Mouse (Mus musculus) intestine, embryonic 14.5 days (tissue): ENCODE results near the gene Rasl11a. TPM values are rescaled to one million over a fixed set of nuclear protein-coding genes. Genes with fewer than 3 reads are reported as not detected.

Experiments
- ATAC-seq: fragments of 200-750 bp; cut with Nextera tagmentation; replicated peaks from 2 replicates; pipeline ENCODE4 v1.8.0; 2017; ENCODE audit warnings: low read depth, moderate number of reproducible peaks, moderate TSS enrichment, moderate library complexity; ENCODE audit not compliant: low FRiP score, low TSS enrichment
- DNase-seq: peaks from one replicate; pipeline ENCODE4 v3.0.0-alpha.2; 2018; ENCODE audit warnings: low spot score
- H3K27ac ChIP-seq: fragments of 300-500 bp; sonication (generic); 2 replicates; pipeline ENCODE4 v1.5.1; 2014; ENCODE audit warnings: low read depth, mild to moderate bottlenecking, control low read depth
- H3K27me3 ChIP-seq: fragments of 300-500 bp; sonication (generic); replicated peaks from 2 replicates; pipeline ENCODE4 v1.6.1; 2014; ENCODE audit warnings: low read length, control low read depth; ENCODE audit not compliant: control insufficient read depth, insufficient read depth
- H3K36me3 ChIP-seq: fragments of 300-500 bp; sonication (generic); 2 replicates; pipeline ENCODE4 v1.6.1; 2014; ENCODE audit warnings: low read length, control low read depth; ENCODE audit not compliant: control insufficient read depth, insufficient read depth
- H3K4me1 ChIP-seq: fragments of 300-500 bp; sonication (generic); replicated peaks from 2 replicates; pipeline ENCODE4 v1.6.1; 2014; ENCODE audit warnings: low read length, control low read depth, mixed read lengths; ENCODE audit not compliant: control insufficient read depth, insufficient read depth
- H3K4me2 ChIP-seq: fragments of 300-500 bp; sonication (generic); 2 replicates; pipeline ENCODE4 v1.6.1; 2014; ENCODE audit warnings: low read length
- H3K4me3 ChIP-seq: fragments of 300-500 bp; sonication (generic); 2 replicates; pipeline ENCODE4 v1.5.1; 2014; ENCODE audit warnings: low read depth, low read length, control low read depth, mixed read lengths
- H3K9ac ChIP-seq: fragments of 300-500 bp; sonication (generic); 2 replicates; pipeline ENCODE4 v1.6.1; 2014; ENCODE audit warnings: mild to moderate bottlenecking, low read length
- H3K9me3 ChIP-seq: fragments of 300-500 bp; sonication (generic); 2 replicates; pipeline ENCODE4 v1.6.1; 2016; ENCODE audit warnings: low read length, control low read depth; ENCODE audit not compliant: control insufficient read depth
- WGBS: fragments of 180-500 bp; shearing (Covaris S2); extraction: QIAGEN DNeasy Blood & Tissue Kit; methylation state at CpG from one replicate; pipeline ENCODE4 v1.1.7; 2014; 5-methylcytosine and 5-hydroxymethylcytosine counted together
- polyA plus RNA-seq: library from polyadenylated mRNA; unstranded; fragments of >200 nt; fragmentation: Nextera tagmentation; extraction: Ambion mirVana; gene quantifications from 2 replicates; pipeline ENCODE4 v1.2.1, GENCODE M21; 2014

The Rasl11a gene
- polyA plus RNA-seq, 1 experiment from 2014 or later: 28.1 TPM

DNA sequence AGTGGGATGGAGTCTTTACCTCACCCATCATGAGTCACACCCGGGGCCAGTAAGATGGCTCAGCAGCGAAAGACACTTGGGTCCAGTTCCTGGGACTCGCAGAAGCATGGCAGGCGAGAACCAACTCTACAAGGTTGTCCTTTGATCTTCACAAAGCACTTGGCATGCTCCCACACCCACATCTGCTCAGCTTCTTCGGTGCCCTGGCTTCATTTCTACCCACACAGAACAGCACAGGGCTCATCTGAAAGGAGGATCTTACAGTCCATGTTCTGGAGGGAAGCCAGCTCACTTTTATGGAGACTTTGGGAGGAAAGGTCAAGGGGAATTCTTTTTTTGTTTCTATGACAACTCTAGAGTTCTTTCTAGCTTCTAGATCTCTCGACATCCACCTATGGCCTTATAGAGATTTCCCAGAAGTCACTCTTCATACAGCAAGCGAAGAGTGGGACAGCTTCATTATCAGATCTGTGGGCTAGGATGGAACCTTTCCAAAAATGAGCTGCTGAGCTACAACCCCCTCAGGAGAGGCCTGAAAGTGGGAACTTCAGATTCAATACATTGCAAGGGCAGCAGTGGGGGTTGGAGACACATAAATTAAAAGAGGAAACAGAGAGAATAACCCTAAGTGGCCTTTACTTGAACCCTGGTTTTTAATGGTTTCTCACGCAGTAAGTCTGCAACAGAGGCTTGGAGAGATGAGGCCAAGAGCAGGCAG is 25.8 kb upstream of the Rasl11a start:
- Histone ChIP-seq H3K9ac (no peak overlapping the region), H3K9me3 (no peaks in the 10 kb centered on the region), H3K27ac (no peak overlapping the region), H3K27me3 (no peaks in the 10 kb centered on the region), H3K4me1 (no peaks in the 10 kb centered on the region), H3K4me2 (no peak overlapping the region), H3K36me3 (no peaks in the 10 kb centered on the region), H3K4me3 (no peak overlapping the region)
- no peak for ATAC-seq
- 72% methylated on average over 8 of the region's 8 CpGs for WGBS
- no peak for DNase-seq

GRCm38 (mm10) chr5:146823005-146823404 is 21.9 kb upstream of the Rasl11a start:
- WGBS: 81% methylated on average over 5 of the region's 5 CpGs
- H3K4me2 ChIP-seq: no peak overlapping the region
- H3K4me1 ChIP-seq: 0 out of 2 replicates have a peak, but pooled peaks cover 2% of the 10 kb centered on the region
- H3K36me3 ChIP-seq: no peaks in the 10 kb centered on the region
- H3K9me3 ChIP-seq: no peaks in the 10 kb centered on the region
- ATAC-seq (no peak), DNase-seq (no peak)
- no peak overlapping the region for H3K9ac ChIP-seq
- H3K27ac ChIP-seq: no peak overlapping the region
- no peaks in the 10 kb centered on the region for H3K27me3 ChIP-seq
- no peak overlapping the region for H3K4me3 ChIP-seq

- ATAC-seq (no peak), DNase-seq (no peak)
- WGBS: 53% methylated on average over 8 of the region's 8 CpGs
- no peak overlapping the region for H3K4me3 ChIP-seq
- H3K9ac ChIP-seq: no peak overlapping the region
- no peak overlapping the region for H3K4me2 ChIP-seq
- H3K4me1 ChIP-seq: peaks cover 9% of the 10 kb centered on the region
- no peak overlapping the region for H3K27ac ChIP-seq
- no peaks in the 10 kb centered on the region for H3K27me3 ChIP-seq
- peaks cover 7% of the 10 kb centered on the region for H3K36me3 ChIP-seq
- no peaks in the 10 kb centered on the region for H3K9me3 ChIP-seq
These were observed 15.3 kb upstream of the Rasl11a start for GRCm38 (mm10) chr5:146829528-146829927.

DNA sequence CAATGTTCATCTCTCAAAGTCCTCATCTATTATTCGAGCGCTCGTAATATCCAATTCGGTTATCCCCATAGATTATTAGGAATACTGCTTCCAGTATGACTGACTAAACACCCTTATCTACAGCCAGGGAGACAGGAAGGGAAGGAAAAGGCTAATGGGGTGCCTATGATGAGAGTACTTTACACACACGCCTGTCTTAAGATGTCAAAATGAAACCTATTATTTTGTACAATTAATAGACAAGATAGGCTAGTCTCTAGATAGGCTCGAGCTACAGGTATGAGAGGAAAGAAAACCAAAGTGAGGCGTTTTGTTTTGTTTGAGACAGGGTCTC is 12.5 kb upstream of the Rasl11a start:
- peak overlapping the region; percentile 89 for H3K27ac ChIP-seq
- DNase-seq: no peak
- no peak for ATAC-seq
- peak overlapping the region; percentile 99 for H3K4me3 ChIP-seq
- peaks cover 35% of the 10 kb centered on the region for H3K36me3 ChIP-seq
- H3K4me2 ChIP-seq: peak overlapping the region; percentile 98
- WGBS: 51% methylated on average over 7 of the region's 7 CpGs
- no peaks in the 10 kb centered on the region for H3K9me3 ChIP-seq
- no peaks in the 10 kb centered on the region for H3K27me3 ChIP-seq
- peaks cover 10% of the 10 kb centered on the region for H3K4me1 ChIP-seq
- peak overlapping the region; percentile 98 for H3K9ac ChIP-seq

GRCm38 (mm10) chr5:146832769-146833448 is 12.0 kb upstream of the Rasl11a start, which contains the start of gene Rpl21:
TSS of gene Rpl21 (plus strand) at chr5:146832890.
- H3K4me2 ChIP-seq: peak within 1 kb of the TSS; percentile 98
- H3K4me3 ChIP-seq: peak within 1 kb of the TSS; percentile 99
- ATAC-seq (peak; percentile 99), DNase-seq (peak; percentile 100)
- H3K4me1 ChIP-seq: peaks cover 10% of the 10 kb centered on the region
- H3K9ac ChIP-seq: peak within 1 kb of the TSS; percentile 98
- H3K27me3 ChIP-seq: no peaks in the 10 kb centered on the region
- WGBS: under 1% methylated on average over 60 of the region's 60 CpGs
- peaks cover 40% of the 10 kb centered on the region for H3K36me3 ChIP-seq
- no peaks in the 10 kb centered on the region for H3K9me3 ChIP-seq
- peak within 1 kb of the TSS; percentile 89 for H3K27ac ChIP-seq

- H3K27ac ChIP-seq: peak overlapping the region; percentile 89
- peaks cover 10% of the 10 kb centered on the region for H3K4me1 ChIP-seq
- ATAC-seq (no peak), DNase-seq (no peak)
- no peaks in the 10 kb centered on the region for H3K27me3 ChIP-seq
- H3K36me3 ChIP-seq: peaks cover 49% of the 10 kb centered on the region
- H3K9ac ChIP-seq: peak overlapping the region; percentile 98
- H3K4me2 ChIP-seq: peak overlapping the region; percentile 98
- WGBS: 16% methylated on average over 8 of the region's 8 CpGs
- H3K9me3 ChIP-seq: no peaks in the 10 kb centered on the region
- H3K4me3 ChIP-seq: peak overlapping the region; percentile 99
These were observed 11.1 kb upstream of the Rasl11a start for GRCm38 (mm10) chr5:146833673-146834201.

GRCm38 (mm10) chr5:146834959-146835358 is 9.9 kb upstream of the Rasl11a start:
- WGBS: 80% methylated on average over 8 of the region's 8 CpGs
- Histone ChIP-seq H3K9ac (no peak overlapping the region), H3K4me1 (peaks cover 10% of the 10 kb centered on the region), H3K27ac (0 out of 2 replicates have a peak overlapping the region, but pooled peaks have one; percentile 0), H3K27me3 (no peaks in the 10 kb centered on the region), H3K4me2 (peak overlapping the region; percentile 98; the same call in 1 of the 2 replicates), H3K36me3 (peaks cover 50% of the 10 kb centered on the region), H3K4me3 (no peak overlapping the region), H3K9me3 (no peaks in the 10 kb centered on the region)
- ATAC-seq (no peak), DNase-seq (no peak)

DNA sequence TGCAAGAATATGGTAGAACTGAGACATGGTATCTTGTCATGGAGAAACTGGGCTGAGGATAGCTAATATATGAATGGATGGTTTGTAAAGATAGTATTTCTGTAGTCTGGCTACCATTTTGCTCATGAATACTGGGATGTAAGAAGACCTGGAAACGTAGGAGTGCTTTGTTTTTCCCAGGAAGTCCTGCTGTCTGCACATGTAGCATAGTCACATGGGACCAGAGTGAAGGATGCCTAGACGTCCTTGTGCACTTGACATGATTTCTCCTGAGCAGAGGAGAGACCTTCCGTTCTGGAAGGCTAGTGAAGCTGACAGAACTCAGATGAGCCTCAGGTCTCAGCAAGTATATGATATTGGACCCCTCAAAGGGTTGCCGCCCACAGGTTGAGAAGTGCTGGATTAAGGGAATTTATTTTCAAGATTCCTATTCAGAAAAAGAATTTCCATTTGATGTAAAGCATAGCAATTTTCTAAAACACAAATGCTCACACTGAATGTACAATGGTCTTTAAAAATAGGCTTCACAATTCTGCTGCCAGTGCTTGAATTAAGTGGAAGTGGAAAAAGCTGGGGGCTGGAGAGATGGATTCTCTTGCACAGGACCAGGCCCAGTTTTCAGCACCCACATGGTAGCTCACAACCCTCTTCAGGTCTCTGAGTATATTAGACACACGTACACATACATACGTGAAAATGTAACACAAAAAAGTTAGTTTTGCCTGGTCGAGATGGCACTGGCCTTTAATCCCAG is 6.7 kb upstream of the Rasl11a start:
- no peak overlapping the region for H3K4me3 ChIP-seq
- ATAC-seq: no peak
- H3K9ac ChIP-seq: no peak overlapping the region
- H3K4me1 ChIP-seq: peaks cover 10% of the 10 kb centered on the region
- no peak overlapping the region for H3K4me2 ChIP-seq
- no peaks in the 10 kb centered on the region for H3K9me3 ChIP-seq
- peaks cover 50% of the 10 kb centered on the region for H3K36me3 ChIP-seq
- WGBS: 69% methylated on average over 7 of the region's 7 CpGs
- DNase-seq: no peak
- no peak overlapping the region for H3K27ac ChIP-seq
- no peaks in the 10 kb centered on the region for H3K27me3 ChIP-seq
